Mouse (Mus musculus): ENCODE measurements at regions not wholly inside any gene's neighbourhood (a gene's known extent, or its start where the extent isn't known, plus 50 kb on each side); places are given as distances from the start of the nearest gene placed in this dataset.
"Not testable (repeated sequence)": the region's sequence is repeated elsewhere in the genome, so short reads cannot be mapped to it uniquely, and the experiment has no call there.

- no peak for DNase-seq (ENCODE audit: low spot score in 2 of 2)
These were observed 133.0 kb upstream of the Plcb4 start for GRCm38 (mm10) chr2:135525779-135526178.

- no peak for DNase-seq (ENCODE audit: low spot score in 2 of 2)
These were observed 129.2 kb upstream of the Plcb4 start for GRCm38 (mm10) chr2:135529619-135530018.

- no peak for DNase-seq (ENCODE audit: low spot score in 2 of 2)
These were observed 122.4 kb upstream of the Plcb4 start for GRCm38 (mm10) chr2:135536303-135536871.

- no peak for DNase-seq (ENCODE audit: low spot score in 2 of 2)
These were observed 120.8 kb upstream of the Plcb4 start for GRCm38 (mm10) chr2:135538022-135538421.

- DNase-seq (ENCODE audit: low spot score in 2 of 2), result no peak
These were observed 117.8 kb upstream of the Plcb4 start for GRCm38 (mm10) chr2:135541058-135541457.

- no peak for DNase-seq (ENCODE audit: low spot score in 2 of 2)
These were observed 116.9 kb upstream of the Plcb4 start for GRCm38 (mm10) chr2:135541930-135542329.

- no peak for DNase-seq (ENCODE audit: low spot score in 2 of 2)
These were observed 113.9 kb upstream of the Plcb4 start for GRCm38 (mm10) chr2:135544882-135545281.

- DNase-seq (ENCODE audit: low spot score in 2 of 2), result no peak
These were observed 110.8 kb upstream of the Plcb4 start for GRCm38 (mm10) chr2:135547966-135548365.

GRCm38 (mm10) chr2:135553031-135553430, 105.8 kb upstream of the Plcb4 start:
- DNase-seq (ENCODE audit: low spot score in 2 of 2), result no peak

- not testable (repeated sequence) for DNase-seq (ENCODE audit: low spot score in 2 of 2)
These were observed 100.8 kb upstream of the Plcb4 start for GRCm38 (mm10) chr2:135558026-135558425.

- DNase-seq (ENCODE audit: low spot score in 2 of 2), result no peak
These were observed 99.5 kb upstream of the Plcb4 start for GRCm38 (mm10) chr2:135559328-135559727.

GRCm38 (mm10) chr2:135559933-135560710, 98.7 kb upstream of the Plcb4 start:
- DNase-seq (ENCODE audit: low spot score in 2 of 2), result no peak

- no peak for DNase-seq (ENCODE audit: low spot score in 2 of 2)
These were observed 98.0 kb upstream of the Plcb4 start for GRCm38 (mm10) chr2:135560856-135561255.

- DNase-seq (ENCODE audit: low spot score in 2 of 2), result no peak
These were observed 97.1 kb upstream of the Plcb4 start for GRCm38 (mm10) chr2:135561716-135562115.

- DNase-seq (ENCODE audit: low spot score in 2 of 2), result peak; percentile 22 to 61
These were observed 96.5 kb upstream of the Plcb4 start for GRCm38 (mm10) chr2:135562140-135562890.

- no peak for DNase-seq (ENCODE audit: low spot score in 2 of 2)
These were observed 94.6 kb upstream of the Plcb4 start for GRCm38 (mm10) chr2:135564231-135564630.

GRCm38 (mm10) chr2:135568350-135568749, 90.5 kb upstream of the Plcb4 start:
- no peak for DNase-seq (ENCODE audit: low spot score in 2 of 2)

- no peak for DNase-seq (ENCODE audit: low spot score in 2 of 2)
These were observed 87.2 kb upstream of the Plcb4 start for GRCm38 (mm10) chr2:135571599-135571998.

- DNase-seq (ENCODE audit: low spot score in 2 of 2), result no peak
These were observed 81.6 kb upstream of the Plcb4 start for GRCm38 (mm10) chr2:135577228-135577627.

- no peak for DNase-seq (ENCODE audit: low spot score in 2 of 2)
These were observed 80.7 kb upstream of the Plcb4 start for GRCm38 (mm10) chr2:135578135-135578534.

GRCm38 (mm10) chr2:135579514-135579913, 79.3 kb upstream of the Plcb4 start:
- DNase-seq (ENCODE audit: low spot score in 2 of 2), result no peak

GRCm38 (mm10) chr2:135580051-135580450, 78.8 kb upstream of the Plcb4 start:
- DNase-seq (ENCODE audit: low spot score in 2 of 2), result no peak

- DNase-seq (ENCODE audit: low spot score in 2 of 2), result no peak
These were observed 76.5 kb upstream of the Plcb4 start for GRCm38 (mm10) chr2:135582341-135582740.

Data from spleen, postnatal 4 days (tissue).